Mouse (Mus musculus) lung, postnatal 36 days (tissue): ENCODE results near the gene Slc15a4.
A peak's percentile ranks its signal among the peaks of the same experiment; 100 is the strongest.

ENCODE experiments used
- DNase-seq: peaks from one replicate; pipeline ENCODE4 v3.0.0; 2022; ENCODE audit warnings: mixed read lengths

Gene Slc15a4

DNA sequence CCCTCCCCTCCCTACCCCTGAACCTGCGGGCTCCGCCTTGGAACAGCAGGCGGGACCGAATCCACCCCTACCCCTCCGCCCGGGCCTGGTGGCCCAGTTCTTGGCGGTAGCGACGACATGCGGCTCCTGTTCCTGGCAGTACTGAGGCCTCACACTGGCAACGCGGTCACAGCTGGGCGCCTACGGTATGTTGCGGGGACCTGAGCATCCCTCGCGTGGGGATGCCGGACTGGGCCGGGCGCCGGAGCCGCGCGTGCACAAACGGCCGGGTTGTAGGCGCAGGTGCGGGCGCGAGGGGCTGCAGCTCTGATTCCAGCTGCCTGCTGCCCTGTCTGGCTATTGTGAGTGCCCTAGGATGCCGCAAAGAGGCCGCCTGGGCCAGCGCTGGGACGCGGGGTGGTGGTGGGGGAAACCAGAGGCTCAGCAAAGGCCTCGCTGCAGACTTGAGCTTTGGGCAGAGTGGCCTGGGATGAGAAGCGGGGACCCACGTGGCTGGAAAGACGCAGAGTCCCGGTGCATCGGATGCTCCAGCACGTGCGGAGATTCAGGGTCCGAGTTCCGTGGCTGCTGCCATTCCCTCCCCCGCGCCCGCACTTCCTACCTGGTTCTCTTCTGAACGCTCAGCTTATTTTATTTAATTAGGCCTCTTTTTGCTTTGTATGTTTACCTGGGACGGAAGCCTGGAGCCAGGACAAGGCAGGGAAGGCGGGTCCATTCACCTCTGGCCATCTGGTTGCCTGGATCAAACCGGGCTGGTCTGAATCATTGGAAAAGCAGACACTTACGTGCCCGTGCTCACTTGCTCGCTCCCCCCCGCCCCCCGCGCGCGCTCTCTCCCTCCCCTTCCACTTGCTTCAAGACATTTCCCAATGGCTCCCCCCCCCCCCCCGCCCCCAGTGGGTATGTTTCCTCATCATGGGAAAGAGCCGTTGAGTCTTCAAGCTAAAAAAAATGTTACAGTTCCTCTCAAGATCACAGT is at the start of gene Slc15a4, which contains the start of gene Glt1d1:
Gene Slc15a4, minus strand, starts transcription at position 731 of the 979 bp plus-strand sequence.
Gene Glt1d1, plus strand, starts transcription at position 96 of the 979 bp plus-strand sequence.
- peak; percentile 29 for DNase-seq

DNA sequence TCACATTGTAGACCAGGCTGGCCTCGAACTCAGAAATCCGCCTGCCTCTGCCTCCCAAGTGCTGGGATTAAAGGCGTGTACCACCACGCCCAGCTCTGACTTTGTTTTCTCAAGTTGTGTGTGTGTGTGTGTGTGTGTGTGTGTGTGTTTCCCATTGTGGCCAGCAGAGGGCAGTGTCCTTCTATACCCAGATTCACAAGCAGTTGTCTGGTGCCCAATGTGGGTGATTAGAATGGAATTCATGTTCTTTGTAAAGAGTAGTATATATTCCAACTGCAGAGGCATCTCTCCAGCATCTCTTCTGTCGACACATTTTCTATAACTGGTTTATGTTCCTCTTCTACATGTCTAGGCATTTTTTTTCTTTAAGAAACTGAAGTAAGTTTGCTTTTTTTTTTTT is 45.8 kb upstream of the Slc15a4 start:
- no peak for DNase-seq

DNA sequence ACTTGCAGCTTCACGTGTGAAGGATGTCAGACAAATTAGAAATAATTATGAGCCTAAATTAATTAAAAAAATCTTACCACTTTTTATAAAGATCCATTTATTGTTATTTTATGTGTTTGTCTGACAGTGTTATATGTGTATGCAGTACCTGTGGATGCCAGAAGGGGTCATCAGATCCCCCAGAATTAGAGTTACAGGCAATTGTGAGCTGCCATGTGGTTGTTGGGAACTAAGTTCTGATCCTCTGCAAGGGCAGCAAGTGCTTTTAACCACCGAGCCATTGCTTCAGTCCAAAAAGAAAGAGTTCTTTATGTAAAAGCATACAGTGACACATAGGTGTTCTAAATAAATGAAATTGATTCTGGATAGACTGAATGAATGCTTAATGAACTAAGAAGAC is 44.9 kb upstream of the Slc15a4 start:
- DNase-seq: no peak

DNA sequence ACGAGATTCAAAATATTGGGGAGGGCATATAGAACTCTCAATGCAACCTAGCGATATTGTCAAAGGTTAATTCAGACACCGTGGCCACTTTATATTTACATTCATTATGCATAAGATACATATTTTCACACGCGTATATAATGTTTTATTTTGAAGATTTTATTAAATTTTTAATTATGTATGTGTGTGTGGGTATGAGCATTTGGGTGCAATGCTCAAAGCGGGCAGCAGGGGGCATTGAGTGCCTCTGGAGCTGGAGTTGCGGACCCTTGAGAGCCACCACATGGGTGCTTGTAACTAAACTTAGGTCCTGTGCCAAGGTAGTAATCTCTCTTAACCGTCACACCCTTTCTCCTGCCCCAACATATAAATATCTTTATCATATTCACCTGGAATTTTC is 41.2 kb upstream of the Slc15a4 start:
- DNase-seq: no peak

DNA sequence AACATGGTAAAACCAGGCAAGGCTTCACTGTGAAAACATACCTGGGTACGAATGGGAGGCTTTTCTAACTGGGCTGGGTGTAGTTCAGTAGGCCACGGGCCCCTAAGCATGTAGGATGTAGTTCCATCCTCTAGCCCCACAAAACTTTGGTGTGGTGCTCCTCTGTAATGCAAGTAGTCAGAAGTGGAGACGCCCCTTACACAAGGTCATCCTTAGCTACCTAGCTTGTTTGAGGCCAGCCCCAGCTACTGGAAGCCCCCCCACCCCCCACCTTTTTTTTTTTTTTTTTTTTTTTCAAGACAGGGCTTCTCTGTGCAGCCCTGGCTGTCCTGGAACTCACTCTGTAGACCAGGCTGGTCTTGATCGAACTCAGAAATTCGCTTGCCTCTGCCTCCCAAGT is 28.3 kb upstream of the Slc15a4 start:
- DNase-seq: no peak

DNA sequence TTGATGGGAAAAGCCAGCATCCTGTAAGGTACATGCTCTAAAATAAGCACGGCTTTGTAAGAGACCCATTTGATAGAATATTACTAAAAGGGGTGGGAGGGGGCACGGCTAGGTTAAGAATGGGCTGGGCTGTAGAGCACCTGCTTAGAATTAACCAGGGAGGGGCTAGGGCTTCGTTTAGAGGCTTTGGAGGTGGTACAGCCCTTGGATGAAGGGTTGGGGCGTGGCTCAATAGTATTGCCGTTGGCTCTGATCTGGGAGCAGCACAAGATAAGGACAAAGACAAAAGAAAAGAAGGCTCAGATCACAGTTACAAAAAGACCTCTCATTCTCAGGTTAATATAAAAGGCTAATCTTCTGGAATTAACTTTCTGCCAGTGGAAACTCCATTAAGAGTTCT is 27.6 kb upstream of the Slc15a4 start:
- DNase-seq: no peak

DNA sequence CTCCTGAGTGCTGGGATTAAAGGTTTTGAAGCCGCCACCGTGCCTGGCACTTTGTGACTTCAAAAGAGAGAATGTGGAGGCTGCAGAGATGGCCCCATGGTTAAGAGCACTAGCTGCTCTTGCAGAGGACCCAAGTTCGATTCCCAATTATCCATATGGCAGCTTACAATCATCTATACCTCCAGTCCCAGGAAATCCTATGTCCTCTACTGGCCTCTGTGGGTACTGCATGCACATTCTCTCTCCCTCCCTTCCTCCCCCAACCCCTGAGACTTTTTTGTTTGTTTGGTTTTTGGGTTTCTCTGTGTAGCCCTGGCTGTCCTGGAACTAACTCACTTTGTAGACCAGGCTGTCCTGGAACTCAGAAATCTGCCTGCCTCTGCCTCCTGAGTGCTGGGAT is 26.6 kb upstream of the Slc15a4 start:
- no peak for DNase-seq

DNA sequence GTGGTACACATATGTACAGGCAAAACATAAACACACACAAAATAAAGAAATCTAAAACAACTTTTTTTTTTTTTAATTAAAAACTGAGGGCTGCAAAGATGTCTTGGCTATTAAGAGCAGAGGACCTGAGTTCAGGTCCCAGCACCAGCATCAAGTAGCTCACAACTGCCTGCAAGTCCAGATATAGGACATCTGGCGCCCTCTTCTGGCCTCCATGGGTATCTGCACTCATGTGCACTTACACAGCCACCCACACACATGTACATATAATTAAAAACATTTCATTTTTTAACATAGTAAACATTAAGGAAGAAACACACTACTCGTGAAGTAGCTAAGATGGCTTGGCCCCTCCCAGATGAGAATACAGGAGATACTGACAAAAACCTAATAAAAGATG is 25.6 kb upstream of the Slc15a4 start:
- no peak for DNase-seq

DNA sequence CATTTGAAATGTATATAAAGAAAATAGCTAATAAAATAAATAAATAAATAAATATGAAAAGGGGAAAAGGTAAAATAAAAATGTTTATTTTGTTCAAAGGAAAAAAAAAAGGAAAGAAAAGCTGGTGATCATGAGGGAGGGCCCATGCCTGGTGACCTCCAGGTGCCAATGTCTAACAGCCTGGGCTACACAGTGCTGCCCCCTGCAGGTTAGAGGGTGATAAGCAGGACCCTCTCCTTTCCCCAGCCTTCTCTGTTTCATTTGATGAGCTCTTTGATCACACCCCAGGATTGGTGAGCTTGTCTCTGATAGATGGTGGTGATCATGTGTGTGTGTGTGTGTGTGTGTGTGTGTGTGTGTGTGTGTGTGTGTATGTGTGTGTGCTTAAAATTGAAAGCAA is 16.4 kb upstream of the Slc15a4 start:
- peak; percentile 41 for DNase-seq

DNA sequence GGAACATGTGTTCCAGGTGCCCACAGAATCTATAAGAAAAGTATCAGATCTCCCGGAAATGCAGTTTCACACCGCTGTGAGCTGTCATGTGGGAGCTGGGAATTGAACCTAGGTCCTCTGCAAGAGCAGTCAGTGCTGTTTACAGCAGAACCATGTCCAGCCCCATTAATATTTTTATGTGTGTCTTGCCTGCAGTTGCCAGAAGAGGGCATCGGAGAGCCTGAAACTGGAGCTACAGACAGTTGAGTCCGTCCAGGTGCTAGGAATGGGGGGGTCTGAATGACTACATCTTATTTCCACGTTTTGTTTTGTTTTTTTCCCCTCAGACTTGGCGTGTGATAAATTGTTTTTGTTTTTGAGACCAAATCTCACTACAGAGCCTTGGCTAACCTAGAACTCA is 15.3 kb upstream of the Slc15a4 start:
- DNase-seq: peak; percentile 52

DNA sequence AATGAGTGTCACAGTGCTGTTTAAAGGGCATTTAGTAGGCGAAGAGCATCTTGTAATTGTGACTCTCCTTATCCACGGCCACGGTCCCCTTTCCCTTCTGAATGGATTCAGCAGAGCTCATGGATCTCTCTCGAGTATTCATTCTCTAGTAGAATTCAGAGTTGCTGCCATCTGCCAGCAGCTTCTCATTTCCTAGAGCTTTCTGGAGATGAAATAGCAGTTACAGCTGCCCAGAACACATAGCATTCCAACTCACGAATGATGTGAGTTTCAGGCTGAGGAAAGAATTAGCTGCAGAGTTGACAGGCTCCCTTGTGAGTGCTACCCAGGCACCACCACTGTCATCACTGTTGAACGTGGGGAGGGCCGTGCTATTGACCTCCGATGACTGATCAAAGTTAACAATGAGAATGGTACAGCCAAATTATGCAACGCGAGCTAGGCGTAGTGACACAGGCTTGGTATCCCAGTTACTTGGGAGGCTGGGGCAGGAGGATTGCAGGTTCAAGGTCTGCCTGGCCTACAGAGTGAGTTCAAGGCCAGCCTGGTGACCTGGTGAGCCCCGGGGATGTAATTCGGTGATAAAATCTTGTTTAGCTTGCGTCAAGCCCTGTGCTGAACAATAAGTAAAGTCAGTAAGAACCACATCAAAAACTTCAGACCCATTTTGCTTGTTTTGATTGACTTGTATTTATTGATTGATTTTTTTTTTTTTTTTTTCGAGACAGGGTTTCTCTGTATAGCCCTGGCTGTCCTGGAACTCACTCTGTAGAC is 8.7 kb upstream of the Slc15a4 start:
- DNase-seq: no peak

DNA sequence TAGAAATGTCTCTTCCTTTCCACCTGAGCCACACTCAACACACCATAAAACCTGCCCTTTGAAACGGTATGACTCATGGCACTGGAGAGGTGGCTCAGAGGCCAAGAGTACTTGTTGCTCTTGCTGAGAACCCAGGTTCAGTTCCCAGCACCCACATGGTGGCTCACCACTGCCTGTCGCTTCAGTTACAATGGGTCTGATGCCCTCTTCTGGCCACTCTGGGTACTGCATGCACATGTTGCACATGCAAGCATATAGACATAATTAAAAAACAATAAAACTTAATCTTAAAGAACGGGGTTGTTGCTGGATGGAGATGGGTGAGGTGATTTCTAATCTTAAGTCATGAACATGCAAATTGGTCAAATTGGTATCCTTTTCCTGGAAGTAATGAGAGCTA is 7.7 kb upstream of the Slc15a4 start:
- DNase-seq: no peak

DNA sequence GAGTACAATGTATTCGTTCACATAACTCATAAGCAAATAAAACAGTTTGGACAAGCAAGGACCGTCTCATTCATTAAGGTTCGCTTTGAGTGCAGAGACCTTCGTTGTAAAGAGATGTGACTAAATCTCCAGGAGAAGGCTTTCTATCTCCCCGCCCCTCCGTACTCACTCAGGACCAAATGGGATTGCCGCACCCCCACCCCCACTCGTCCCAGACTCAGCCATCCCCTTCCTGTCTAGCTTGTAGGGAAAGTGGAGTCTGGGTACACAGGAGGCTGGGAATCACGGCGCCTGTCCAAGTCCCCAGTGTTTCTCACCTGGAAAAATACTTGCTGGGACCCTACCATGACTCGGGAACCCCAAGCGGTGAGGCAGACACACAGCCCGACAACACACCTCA is 6.9 kb upstream of the Slc15a4 start:
- DNase-seq: no peak

DNA sequence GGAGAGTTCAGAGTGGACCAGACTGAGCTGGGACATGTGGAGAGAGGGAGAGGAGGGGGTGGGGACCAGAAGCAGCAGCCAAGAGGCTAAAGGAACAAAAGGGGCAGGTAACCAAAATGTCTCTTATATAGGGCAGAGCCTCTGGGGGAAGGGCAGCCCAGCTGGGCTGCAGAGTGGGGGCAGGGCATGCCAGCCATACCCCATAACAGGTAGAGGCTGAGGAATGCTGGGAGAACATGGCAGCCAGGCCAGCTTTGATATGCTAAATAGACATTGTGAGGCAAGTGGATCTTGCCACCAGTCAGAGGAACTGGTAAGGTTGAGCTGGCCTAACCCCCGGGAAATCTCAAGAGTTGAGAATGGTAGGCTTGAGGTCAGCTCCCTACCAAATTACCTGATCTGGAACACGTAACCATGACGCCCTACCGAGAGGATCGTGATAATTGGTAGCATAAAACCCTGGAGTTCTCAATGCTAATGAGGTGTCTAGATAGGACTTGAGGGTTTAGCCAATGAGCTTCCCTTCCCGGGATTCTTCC is 6.4 kb upstream of the Slc15a4 start:
- DNase-seq: no peak

DNA sequence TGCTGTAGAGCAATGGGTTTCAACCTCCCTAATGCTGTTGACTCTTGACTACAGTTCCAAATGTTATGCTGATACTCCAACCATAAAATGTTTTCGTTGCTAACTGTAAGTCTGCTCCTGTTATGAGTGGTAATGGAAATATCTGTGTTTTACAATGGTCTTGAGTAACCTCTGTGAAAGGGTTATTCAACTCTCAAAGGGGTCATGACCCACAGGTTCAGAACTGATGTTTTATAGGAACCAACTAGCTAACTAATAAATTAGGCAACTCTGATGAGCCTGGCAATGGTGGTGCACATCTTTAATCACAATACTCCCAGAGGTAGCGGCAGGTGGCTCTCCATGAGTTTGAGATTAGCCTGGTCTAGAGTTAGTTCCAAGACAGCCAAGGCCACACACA is 5.5 kb upstream of the Slc15a4 start:
- DNase-seq: no peak

DNA sequence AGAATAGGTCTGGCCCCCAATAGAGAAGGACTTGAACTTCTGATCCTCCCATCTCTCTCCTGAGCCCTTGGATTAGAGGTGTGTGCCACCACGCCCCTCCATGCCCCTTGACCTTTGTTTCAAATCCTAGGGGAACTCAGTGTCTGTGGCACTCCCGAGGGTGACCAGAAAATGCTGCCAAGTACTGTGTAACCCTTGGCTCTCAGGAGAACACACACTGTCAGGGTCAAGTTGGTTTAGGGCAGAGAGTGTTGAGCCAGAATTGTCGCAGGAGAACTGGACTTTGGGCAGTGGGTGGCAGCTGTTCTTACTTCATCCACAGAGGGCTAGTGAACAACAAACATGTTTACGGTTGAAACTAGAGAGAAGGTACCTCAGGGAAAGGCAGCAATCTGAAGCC is 4.9 kb upstream of the Slc15a4 start:
- DNase-seq: no peak

DNA sequence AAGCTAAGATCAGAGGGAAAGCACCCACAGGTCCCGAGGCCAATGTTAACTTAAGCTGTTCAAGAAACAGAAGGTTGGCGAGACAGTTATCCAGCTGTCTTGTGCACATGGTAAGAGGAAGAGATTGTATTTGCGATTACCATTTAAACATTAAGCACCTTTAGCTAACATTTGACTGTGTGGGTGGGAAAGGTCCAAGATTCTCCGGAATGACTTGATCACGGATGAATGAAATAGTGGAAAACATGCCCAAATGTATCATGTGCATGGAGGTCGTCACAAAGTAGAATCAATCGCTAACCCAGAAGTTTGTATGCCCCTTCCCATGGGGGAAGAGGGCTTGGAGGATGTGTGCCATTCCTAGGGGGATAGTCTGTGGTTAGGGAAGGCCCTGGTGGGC is 969 bp upstream of the Slc15a4 start:
- DNase-seq: no peak

DNA sequence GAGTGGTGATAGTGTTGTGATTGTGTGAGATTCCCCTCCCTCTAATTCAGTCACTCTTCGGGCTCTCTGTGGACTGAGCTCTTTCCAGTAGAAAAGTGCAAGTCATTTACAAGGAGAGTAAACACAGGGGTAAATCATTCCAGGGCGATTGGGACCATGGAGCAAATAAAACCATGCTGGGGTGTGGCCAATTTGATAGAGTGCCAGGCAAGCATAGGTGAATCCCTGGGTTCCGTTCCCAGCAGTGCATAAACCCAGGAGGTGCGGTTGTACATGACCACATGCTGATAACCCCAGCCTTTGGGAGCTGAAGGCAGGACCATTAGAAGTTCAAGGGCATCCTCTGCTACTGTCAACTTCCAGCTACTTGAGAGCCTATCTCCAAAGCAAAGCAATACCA is 491 bp upstream of the Slc15a4 start:
- no peak for DNase-seq

DNA sequence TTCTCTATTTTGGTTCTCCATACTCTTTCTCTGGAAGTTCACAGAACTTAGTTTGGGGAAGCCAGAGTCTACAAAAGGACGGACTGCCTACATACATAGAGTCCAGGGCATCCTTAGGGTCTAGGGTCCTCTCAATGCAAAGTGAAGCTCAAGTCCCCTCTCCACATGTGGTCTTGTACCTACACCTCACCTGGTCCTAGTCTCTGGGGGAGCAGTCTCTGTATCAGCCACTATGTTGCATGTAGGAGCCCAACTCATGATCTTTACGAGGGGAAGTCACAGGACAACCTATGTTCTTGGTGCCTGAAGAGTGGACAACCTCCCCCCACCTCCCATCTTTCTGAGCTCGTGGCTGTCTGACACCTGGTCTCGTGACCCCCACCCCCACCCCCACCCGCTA is 1.0 kb downstream of the Slc15a4 start:
- DNase-seq: no peak

DNA sequence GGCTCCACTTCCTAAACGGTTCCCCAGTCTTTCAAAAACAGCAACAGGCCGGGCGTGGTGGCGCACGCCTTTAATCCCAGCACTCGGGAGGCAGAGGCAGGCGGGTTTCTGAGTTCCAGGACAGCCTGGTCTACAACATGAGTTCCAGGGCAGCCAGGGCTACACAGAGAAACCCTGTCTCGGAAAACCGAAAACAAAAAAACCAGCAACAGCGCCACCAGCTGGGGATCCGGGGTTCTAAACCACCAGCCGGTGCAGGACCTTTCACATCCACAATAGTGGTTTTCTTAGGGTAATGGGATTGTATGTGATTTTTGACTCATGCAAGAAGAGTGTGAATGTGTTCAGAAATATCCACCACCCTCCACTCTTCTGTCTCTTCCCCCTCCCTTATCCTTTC is 5.5 kb downstream of the Slc15a4 start:
- DNase-seq: no peak

DNA sequence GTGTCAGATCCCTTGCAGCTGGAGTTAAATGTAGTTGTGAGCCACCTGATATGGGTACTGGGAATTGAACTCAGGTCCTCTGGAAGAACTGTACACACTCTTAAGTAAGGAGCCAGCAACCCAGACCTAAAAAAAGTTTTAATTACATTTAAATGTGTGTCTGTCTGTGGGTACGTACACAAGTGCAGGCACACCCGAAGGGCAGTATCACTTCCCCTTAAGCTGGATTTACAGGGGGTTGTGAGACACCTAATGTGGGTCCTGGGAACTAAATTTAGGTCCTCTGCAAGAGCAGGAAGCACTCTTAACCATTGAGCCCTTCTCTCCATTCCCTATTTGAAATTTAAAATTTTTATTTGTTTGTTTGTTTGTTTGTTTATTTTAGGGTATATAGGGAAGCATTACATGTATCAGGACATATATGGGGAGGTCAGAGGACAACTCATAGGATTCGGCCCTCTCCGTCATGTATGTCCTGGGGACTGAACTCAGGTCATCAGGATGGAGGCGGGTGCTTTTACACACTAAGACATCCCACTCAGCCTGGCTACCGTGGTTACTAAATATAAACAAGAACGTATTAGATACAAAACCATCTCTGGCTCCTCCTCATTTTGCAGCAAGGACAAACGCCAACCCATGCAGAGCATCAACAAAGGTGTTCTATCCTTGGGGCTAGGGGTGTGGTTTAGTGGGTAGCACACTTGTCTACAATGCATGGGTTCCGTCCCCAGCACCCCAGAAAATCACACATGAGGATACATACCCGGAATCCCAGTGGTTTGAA is 8.1 kb downstream of the Slc15a4 start:
- peak; percentile 28 for DNase-seq

DNA sequence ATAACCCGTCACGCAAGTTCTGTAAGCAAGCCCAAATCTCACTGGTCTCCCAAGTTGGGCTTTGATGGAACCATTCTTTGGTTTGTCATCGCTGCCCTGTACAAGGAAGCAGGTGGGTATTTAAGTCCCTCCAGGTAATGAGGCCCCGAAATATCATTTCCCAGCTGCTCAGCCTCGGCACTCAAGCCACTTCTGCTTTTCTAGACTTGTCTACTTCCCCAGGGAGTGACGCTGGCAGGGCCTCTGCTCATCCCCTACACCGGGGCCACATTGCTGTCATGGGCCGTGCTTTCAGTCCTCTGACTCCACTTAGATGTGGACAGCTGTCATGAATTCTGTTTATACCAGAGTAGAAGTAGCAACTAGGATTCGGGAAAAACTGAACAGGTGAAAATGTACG is 11.6 kb downstream of the Slc15a4 start:
- peak; percentile 56 for DNase-seq

DNA sequence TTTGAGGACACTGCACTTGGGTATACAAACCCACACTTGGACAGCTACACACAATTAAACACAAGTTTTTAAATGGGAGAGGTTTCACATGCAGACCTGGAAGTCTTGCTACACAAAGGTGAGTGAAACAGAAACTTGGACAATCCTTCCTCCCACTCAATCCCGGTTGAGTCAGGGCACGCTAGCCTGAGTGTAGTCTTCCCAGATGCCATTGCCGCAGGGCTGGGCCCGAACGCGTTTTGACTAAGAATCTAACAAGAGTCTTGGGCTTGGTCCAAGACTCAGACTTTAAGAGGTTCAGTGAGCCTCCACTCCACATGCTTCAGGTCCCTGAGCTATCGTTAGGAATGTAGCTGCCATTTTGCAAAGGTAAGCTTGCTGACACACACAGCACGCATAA is 12.3 kb downstream of the Slc15a4 start:
- peak; percentile 45 for DNase-seq
